Mouse (Mus musculus): Measurements from ENCODE around the gene Lnx1. TPM values are rescaled to one million over a fixed set of nuclear protein-coding genes. Genes with fewer than 3 reads are reported as not detected.

Lnx1 gene
- polyA plus RNA-seq, 1 experiment from 2014 or later: 2.1 TPM

DNA sequence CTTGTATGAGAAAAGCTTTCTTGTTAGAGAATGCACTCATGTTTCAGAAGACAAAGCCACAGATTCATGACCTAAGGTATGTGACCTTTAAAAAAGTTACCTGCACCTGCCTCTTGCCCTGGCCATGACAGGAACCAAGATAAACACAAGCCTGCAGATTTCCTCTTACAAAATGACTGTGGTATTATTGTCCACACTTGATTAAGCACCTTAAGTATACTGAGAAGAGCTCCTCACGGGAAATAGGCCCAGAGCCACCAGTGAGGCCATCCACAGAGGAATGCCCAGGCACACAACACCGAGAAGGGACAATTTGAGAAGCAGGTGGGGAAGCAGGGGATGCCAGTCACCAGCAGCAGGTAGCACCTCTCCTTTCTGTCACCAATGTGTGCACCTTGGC, 18.9 kb downstream of the Lnx1 start:
- H3K36me3 ChIP-seq (ENCODE audit: control insufficient read depth, insufficient read depth, low read length): no peaks in the 10 kb centered on the region
- no peak overlapping the region for H3K4me3 ChIP-seq (ENCODE audit: control insufficient read depth in 1 of 2, insufficient read depth in 1 of 2, low read depth in 1 of 2, low read length in 2 of 2)
- no peak overlapping the region for H3K9ac ChIP-seq (ENCODE audit: low read length)
- H3K4me1 ChIP-seq (ENCODE audit: control insufficient read depth in 2 of 2, insufficient read depth in 2 of 2, low read length in 2 of 2): peaks cover 15% of the 10 kb centered on the region in 2 experiments
- no peaks in the 10 kb centered on the region for H3K9me3 ChIP-seq (ENCODE audit: control insufficient read depth, low read length)
- H3K27ac ChIP-seq (replicated peaks in 1 of 2; ENCODE audit: control insufficient read depth in 1 of 2, insufficient read depth in 1 of 2, low read depth in 2 of 2, low read length in 2 of 2): no peak overlapping the region
- WGBS: 72% methylated on average over 2 of the region's 2 CpGs
- no peak overlapping the region for H3K4me2 ChIP-seq (ENCODE audit: low read length)
- no peak for ATAC-seq (ENCODE audit: insufficient number of reproducible peaks, insufficient read depth, low FRiP score, low read depth)
- H3K27me3 ChIP-seq (ENCODE audit: control insufficient read depth, insufficient read depth, low read length): no peaks in the 10 kb centered on the region

DNA sequence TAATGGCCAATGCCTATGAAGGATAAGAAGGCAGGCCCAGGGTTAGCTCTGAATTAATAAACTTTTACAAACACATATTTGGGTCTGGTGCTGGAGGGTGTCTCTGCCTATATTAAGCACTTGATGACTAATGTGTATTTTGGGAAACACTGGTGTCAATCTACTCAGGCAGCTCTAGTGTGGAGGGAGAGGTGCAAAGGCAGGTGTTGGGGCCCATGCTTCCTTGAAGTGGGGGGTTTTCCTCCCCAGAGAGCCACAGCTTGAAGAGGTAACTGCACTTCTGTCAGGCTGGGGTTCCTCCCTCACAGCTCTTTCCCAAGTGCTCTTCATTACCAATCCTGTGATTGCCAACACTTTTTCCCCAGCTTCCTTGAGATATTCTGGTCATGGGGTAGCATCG, 20.0 kb downstream of the Lnx1 start:
- Histone ChIP-seq H3K4me3 (ENCODE audit: control insufficient read depth in 1 of 2, insufficient read depth in 1 of 2, low read depth in 1 of 2, low read length in 2 of 2) (no peak overlapping the region), H3K4me2 (ENCODE audit: low read length) (0 out of 2 replicates have a peak overlapping the region, but pooled peaks have one; percentile 11), H3K36me3 (ENCODE audit: control insufficient read depth, insufficient read depth, low read length) (no peaks in the 10 kb centered on the region), H3K9me3 (ENCODE audit: control insufficient read depth, low read length) (no peaks in the 10 kb centered on the region), H3K4me1 (ENCODE audit: control insufficient read depth in 2 of 2, insufficient read depth in 2 of 2, low read length in 2 of 2) (peaks cover 15 to 20% of the 10 kb centered on the region in 2 experiments), H3K27ac (replicated peaks in 1 of 2; ENCODE audit: control insufficient read depth in 1 of 2, insufficient read depth in 1 of 2, low read depth in 2 of 2, low read length in 2 of 2) (no peak overlapping the region), H3K27me3 (ENCODE audit: control insufficient read depth, insufficient read depth, low read length) (no peaks in the 10 kb centered on the region), H3K9ac (ENCODE audit: low read length) (no peak overlapping the region)
- 88% methylated on average over 1 of the region's 1 CpGs for WGBS
- ATAC-seq (ENCODE audit: insufficient number of reproducible peaks, insufficient read depth, low FRiP score, low read depth): no peak

DNA sequence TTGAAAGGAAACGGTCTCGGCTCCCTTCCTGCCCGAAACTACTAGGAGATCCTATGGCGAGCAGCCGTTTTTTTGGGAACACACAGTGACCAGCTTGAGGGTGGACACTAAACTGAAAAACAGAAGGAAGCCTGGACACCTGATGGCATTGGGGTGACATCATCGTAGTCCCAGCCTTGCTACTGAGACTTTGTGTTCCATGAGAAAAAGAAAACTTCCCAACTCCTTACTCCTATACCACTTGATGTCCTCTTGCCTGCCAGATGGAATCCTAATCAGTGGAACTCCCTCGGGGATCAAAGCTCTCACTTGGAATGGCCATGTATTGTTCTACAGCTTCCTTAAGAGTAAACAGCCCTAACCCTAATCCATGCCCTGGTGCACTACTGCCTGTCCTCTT, 23.1 kb downstream of the Lnx1 start:
- H3K9me3 ChIP-seq (ENCODE audit: control insufficient read depth, low read length): no peaks in the 10 kb centered on the region
- no peaks in the 10 kb centered on the region; the same call in 1 of the 2 replicates for H3K27me3 ChIP-seq (ENCODE audit: control insufficient read depth, insufficient read depth, low read length)
- no peak overlapping the region for H3K4me3 ChIP-seq (ENCODE audit: control insufficient read depth in 1 of 2, insufficient read depth in 1 of 2, low read depth in 1 of 2, low read length in 2 of 2)
- no peak overlapping the region for H3K27ac ChIP-seq (replicated peaks in 1 of 2; ENCODE audit: control insufficient read depth in 1 of 2, insufficient read depth in 1 of 2, low read depth in 2 of 2, low read length in 2 of 2)
- no peak for ATAC-seq (ENCODE audit: insufficient number of reproducible peaks, insufficient read depth, low FRiP score, low read depth)
- H3K4me2 ChIP-seq (ENCODE audit: low read length): no peak overlapping the region
- H3K9ac ChIP-seq (ENCODE audit: low read length): no peak overlapping the region
- no peaks in the 10 kb centered on the region for H3K36me3 ChIP-seq (ENCODE audit: control insufficient read depth, insufficient read depth, low read length)
- 81% methylated on average over 7 of the region's 7 CpGs for WGBS
- peaks cover 12 to 21% of the 10 kb centered on the region in 2 experiments for H3K4me1 ChIP-seq (ENCODE audit: control insufficient read depth in 2 of 2, insufficient read depth in 2 of 2, low read length in 2 of 2)

DNA sequence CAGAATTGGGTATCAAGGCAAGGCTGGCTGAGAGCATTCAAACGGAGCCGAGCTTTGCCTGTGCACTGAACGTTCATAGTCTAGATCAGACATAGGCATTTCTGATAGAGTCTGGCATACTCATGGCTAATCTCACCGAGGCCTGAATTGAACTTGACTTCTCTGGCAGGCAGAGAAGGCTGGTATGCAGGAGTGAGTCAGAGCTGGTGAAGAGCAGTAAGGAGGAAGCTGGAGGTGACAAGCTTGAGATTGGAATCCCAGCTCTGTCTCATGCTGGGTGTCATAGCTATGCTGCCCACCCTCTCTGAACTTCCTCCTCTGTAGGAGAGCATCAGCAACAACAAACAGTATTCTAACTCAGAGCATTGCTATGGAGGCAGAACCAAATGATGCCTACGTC, 24.0 kb downstream of the Lnx1 start:
- Histone ChIP-seq H3K9me3 (ENCODE audit: control insufficient read depth, low read length) (no peaks in the 10 kb centered on the region), H3K4me3 (ENCODE audit: control insufficient read depth in 1 of 2, insufficient read depth in 1 of 2, low read depth in 1 of 2, low read length in 2 of 2) (no peak overlapping the region), H3K4me2 (ENCODE audit: low read length) (no peak overlapping the region), H3K27me3 (ENCODE audit: control insufficient read depth, insufficient read depth, low read length) (no peaks in the 10 kb centered on the region; the same call in 1 of the 2 replicates), H3K36me3 (ENCODE audit: control insufficient read depth, insufficient read depth, low read length) (no peaks in the 10 kb centered on the region), H3K4me1 (ENCODE audit: control insufficient read depth in 2 of 2, insufficient read depth in 2 of 2, low read length in 2 of 2) (peaks cover 9 to 15% of the 10 kb centered on the region in 2 experiments), H3K27ac (replicated peaks in 1 of 2; ENCODE audit: control insufficient read depth in 1 of 2, insufficient read depth in 1 of 2, low read depth in 2 of 2, low read length in 2 of 2) (no peak overlapping the region), H3K9ac (ENCODE audit: low read length) (no peak overlapping the region)
- ATAC-seq (ENCODE audit: insufficient number of reproducible peaks, insufficient read depth, low FRiP score, low read depth): no peak
- 40% methylated on average over 5 of the region's 5 CpGs for WGBS

DNA sequence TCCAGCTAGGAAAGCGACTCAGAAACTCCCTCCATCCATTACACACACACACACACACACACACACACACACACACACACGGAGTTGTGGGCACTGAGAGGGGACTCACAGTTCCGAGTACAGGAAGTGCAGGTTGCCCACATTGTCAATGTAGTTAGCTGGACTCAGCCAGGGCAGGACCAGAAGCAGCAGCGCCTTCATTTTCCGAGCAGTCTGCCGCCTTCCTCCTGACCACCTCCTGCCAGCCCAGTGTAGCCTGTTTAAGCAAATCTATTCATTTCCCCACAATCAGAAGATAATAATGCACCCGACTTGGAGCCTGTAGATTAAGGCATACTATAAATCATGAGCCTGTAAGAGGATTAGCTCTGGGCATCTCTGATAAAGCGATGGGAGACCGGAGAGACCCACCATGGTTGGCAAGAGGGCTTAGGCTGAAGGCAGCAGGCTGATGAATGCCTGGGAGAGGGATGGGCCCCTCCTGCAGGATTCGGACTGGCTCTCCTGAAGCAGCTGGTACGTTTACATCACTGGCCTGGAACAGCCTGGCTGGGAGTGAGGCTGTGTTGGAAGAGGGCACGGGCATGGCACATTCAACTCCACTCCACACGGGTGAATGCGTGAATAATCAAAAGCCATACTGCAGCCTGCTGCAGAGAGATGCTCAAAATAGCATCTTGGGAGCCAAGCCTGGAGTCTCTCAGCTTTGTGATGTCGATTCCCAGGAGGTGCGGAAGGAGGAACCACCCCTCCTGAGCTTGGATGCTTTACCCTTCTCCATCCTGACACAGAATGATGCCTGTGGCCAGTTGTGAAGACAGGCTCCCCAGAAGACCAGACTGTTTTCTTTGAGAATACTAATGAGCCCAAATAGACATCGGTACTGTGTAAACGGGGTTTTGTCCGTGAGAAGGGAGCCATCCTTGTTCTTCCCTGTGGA, 25.0 kb downstream of the Lnx1 start:
- peak; percentile 47; the same call in 1 of the 2 replicates for ATAC-seq (ENCODE audit: insufficient number of reproducible peaks, insufficient read depth, low FRiP score, low read depth)

DNA sequence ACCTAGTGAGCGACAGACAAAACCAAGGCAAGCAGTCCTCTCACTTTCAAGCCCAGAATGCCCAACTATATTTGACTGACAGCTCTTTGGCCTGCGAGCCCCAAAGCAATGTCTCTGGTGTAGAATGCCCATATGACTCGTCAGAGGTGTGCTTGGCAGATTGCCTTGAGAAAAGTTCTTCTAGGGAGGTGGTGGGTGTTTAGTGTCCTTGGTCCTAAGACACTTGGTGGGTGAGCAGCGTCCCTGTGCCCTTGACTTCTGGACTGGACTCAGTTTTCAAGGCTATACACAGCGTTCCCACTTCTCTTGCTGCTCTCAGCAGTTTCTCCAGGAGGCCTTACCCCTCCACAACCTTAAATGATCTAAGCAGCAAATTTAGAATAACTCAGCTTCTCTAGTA, 30.2 kb downstream of the Lnx1 start:
- Histone ChIP-seq H3K4me3 (ENCODE audit: control insufficient read depth in 1 of 2, insufficient read depth in 1 of 2, low read depth in 1 of 2, low read length in 2 of 2) (no peak overlapping the region), H3K27me3 (ENCODE audit: control insufficient read depth, insufficient read depth, low read length) (no peaks in the 10 kb centered on the region; the same call in 1 of the 2 replicates), H3K4me1 (ENCODE audit: control insufficient read depth in 2 of 2, insufficient read depth in 2 of 2, low read length in 2 of 2) (peaks cover 2% of the 10 kb centered on the region in 2 experiments; a peak in 3 of 4 replicates), H3K9ac (ENCODE audit: low read length) (no peak overlapping the region), H3K36me3 (ENCODE audit: control insufficient read depth, insufficient read depth, low read length) (no peaks in the 10 kb centered on the region), H3K4me2 (ENCODE audit: low read length) (no peak overlapping the region), H3K9me3 (ENCODE audit: control insufficient read depth, low read length) (no peaks in the 10 kb centered on the region), H3K27ac (replicated peaks in 1 of 2; ENCODE audit: control insufficient read depth in 1 of 2, insufficient read depth in 1 of 2, low read depth in 2 of 2, low read length in 2 of 2) (no peak overlapping the region)
- no peak for ATAC-seq (ENCODE audit: insufficient number of reproducible peaks, insufficient read depth, low FRiP score, low read depth)
- 76% methylated on average over 5 of the region's 5 CpGs for WGBS

More for the DNA sequence above, 25.0 kb downstream of the Lnx1 start:
- no peak overlapping the region for H3K9ac ChIP-seq (ENCODE audit: low read length)
- WGBS: 58% methylated on average over 19 of the region's 19 CpGs
- no peak overlapping the region for H3K4me3 ChIP-seq (ENCODE audit: control insufficient read depth in 1 of 2, insufficient read depth in 1 of 2, low read depth in 1 of 2, low read length in 2 of 2)
- no peaks in the 10 kb centered on the region for H3K36me3 ChIP-seq (ENCODE audit: control insufficient read depth, insufficient read depth, low read length)
- H3K27me3 ChIP-seq (ENCODE audit: control insufficient read depth, insufficient read depth, low read length): no peaks in the 10 kb centered on the region; the same call in 1 of the 2 replicates
- H3K4me2 ChIP-seq (ENCODE audit: low read length): peak overlapping the region; percentile 23; the same call in 1 of the 2 replicates
- 0 out of 4 replicates have a peak overlapping the region, but pooled peaks of 1 of the 2 experiments have one; percentile 6 for H3K27ac ChIP-seq (replicated peaks in 1 of 2; ENCODE audit: control insufficient read depth in 1 of 2, insufficient read depth in 1 of 2, low read depth in 2 of 2, low read length in 2 of 2)
- no peaks in the 10 kb centered on the region for H3K9me3 ChIP-seq (ENCODE audit: control insufficient read depth, low read length)
- H3K4me1 ChIP-seq (ENCODE audit: control insufficient read depth in 2 of 2, insufficient read depth in 2 of 2, low read length in 2 of 2): peaks cover 5 to 10% of the 10 kb centered on the region in 2 experiments

DNA sequence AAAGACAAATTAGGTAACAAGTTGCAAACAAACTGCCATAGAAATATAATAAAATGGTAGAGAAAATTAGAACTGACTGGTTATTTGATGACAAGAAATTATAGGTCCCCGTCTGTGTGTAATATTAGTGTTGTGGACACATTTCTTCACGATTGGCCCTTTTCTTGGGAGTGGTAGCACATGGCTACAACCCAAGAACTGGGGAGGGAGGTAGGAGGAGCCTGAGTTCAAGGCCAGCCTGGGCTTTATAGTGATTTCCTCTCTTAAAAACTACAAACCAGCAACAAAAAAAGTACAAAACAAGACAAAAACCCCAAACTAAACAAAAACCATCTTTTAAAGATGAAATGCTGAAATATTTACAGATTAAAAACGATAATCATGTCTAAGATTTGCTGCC, 31.8 kb downstream of the Lnx1 start:
- Histone ChIP-seq H3K9me3 (ENCODE audit: control insufficient read depth, low read length) (no peaks in the 10 kb centered on the region), H3K4me1 (ENCODE audit: control insufficient read depth in 2 of 2, insufficient read depth in 2 of 2, low read length in 2 of 2) (no peaks in the 10 kb centered on the region), H3K27me3 (ENCODE audit: control insufficient read depth, insufficient read depth, low read length) (no peaks in the 10 kb centered on the region), H3K9ac (ENCODE audit: low read length) (no peak overlapping the region), H3K4me2 (ENCODE audit: low read length) (no peak overlapping the region), H3K36me3 (ENCODE audit: control insufficient read depth, insufficient read depth, low read length) (no peaks in the 10 kb centered on the region), H3K27ac (replicated peaks in 1 of 2; ENCODE audit: control insufficient read depth in 1 of 2, insufficient read depth in 1 of 2, low read depth in 2 of 2, low read length in 2 of 2) (no peak overlapping the region), H3K4me3 (ENCODE audit: control insufficient read depth in 1 of 2, insufficient read depth in 1 of 2, low read depth in 1 of 2, low read length in 2 of 2) (no peak overlapping the region)
- 78% methylated on average over 3 of the region's 3 CpGs for WGBS
- no peak for ATAC-seq (ENCODE audit: insufficient number of reproducible peaks, insufficient read depth, low FRiP score, low read depth)
